Mouse (Mus musculus): ENCODE results near the gene Rfx2. TPM values are rescaled to one million over a fixed set of nuclear protein-coding genes. Genes with fewer than 3 reads are reported as not detected.

Rfx2 gene
- 3.1 and 3.6 TPM in 2 replicates for polyA plus RNA-seq (2015; fragmentation: Nextera tagmentation; extraction: Ambion mirVana)

DNA sequence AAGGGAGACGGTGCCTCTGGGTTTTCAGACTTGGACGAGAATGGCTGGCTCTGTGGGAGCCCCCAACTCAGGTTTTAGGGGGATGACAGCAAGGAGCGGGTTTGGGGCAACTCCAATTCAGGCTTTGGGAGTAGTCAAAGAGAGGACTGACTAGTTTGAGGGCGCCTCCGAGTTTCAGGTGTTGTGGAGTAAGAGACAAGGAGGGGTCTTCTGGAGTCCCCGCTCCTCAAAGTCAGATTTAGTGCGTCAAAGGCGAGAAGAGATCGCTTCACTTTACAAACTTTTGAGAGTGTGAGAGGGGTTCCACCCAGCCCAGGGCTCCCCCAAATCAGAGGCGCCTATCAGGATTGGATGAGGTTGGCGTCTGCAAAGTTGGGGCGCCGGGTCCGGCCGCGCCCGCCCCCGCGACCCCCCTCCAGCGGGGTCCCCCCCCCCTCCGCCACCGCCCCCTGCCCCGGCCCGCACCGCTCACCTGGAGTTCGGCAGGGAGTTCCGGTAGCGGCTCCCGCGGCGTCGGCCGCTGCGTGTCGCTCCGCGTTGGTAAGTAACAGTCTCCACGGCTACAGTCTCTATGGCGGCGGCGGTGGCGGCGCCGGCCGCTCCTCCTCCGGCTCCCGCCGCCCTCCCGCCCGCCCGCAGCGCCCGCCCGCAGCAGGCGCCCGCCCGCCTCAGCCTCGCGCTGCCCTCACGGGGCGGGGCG, at the start of gene Rfx2:
TSS of gene Rfx2 (minus strand) at position 603 of the 700 bp plus-strand sequence.
- TF ChIP-seq EP300 (IDR thresholded peaks at IDR 0.05; ENCODE audit: low read depth) (no peak), CTCF (IDR thresholded peaks at IDR 0.05; ENCODE audit: low read depth) (no peak)
- Histone ChIP-seq H3K4me2 (ENCODE audit: low read depth, low read length) (peak within 1 kb of the TSS; percentile 87), H3K36me3 (replicated peaks; ENCODE audit: insufficient read depth, low read length) (no peaks in the 10 kb centered on the region), H3K9ac (replicated peaks) (peak within 1 kb of the TSS; percentile 73), H3K27me3 (ENCODE audit: insufficient read depth, low read length) (peaks cover 6% of the 10 kb centered on the region; the same call in 1 of the 2 replicates), H3K9me3 (ENCODE audit: low read length) (no peaks in the 10 kb centered on the region), H3K4me1 (ENCODE audit: insufficient read depth) (peaks cover 28% of the 10 kb centered on the region), H3K27ac (ENCODE audit: low read depth) (peak within 1 kb of the TSS; percentile 51; the same call in 1 of the 2 replicates), H3K4me3 (ENCODE audit: low read depth, low read length) (peak within 1 kb of the TSS; percentile 73)
- no peak for ATAC-seq
- peak; percentile 32 for DNase-seq
- WGBS (ENCODE audit: insufficient replicate concordance), result under 1% methylated on average over 26 of the region's 62 CpGs

GRCm38 (mm10) chr17:56877426-56877825, 46.6 kb upstream of the Rfx2 start:
- no peak overlapping the region for H3K9ac ChIP-seq (replicated peaks)
- WGBS (ENCODE audit: insufficient replicate concordance), result 81% methylated on average over 19 of the region's 19 CpGs
- ATAC-seq, result no peak

DNA sequence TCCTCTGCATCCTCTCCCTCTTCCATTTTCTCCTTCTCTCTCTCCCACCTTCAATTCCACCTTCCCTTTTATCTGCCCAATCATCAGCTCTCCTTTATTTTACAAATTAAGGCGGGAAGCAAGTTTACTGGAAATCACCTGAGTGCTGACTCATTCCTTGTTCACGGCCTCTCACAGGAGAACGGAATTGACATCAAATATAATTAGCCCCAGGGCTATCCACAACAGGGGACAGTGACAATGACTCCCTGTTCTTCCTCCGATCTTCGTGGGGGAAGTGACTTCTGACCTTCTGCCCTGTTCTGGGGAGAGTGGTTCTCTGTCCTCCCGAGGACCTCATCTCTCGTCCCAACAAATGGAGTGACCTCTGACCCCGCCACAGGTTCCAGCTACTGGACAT, 46.2 kb upstream of the Rfx2 start:
- Histone ChIP-seq H3K4me2 (ENCODE audit: low read depth, low read length) (no peak overlapping the region), H3K27me3 (ENCODE audit: insufficient read depth, low read length) (no peaks in the 10 kb centered on the region), H3K9ac (replicated peaks) (no peak overlapping the region), H3K27ac (ENCODE audit: low read depth) (no peak overlapping the region), H3K36me3 (replicated peaks; ENCODE audit: insufficient read depth, low read length) (no peaks in the 10 kb centered on the region), H3K4me1 (ENCODE audit: insufficient read depth) (no peaks in the 10 kb centered on the region), H3K4me3 (ENCODE audit: low read depth, low read length) (no peak overlapping the region), H3K9me3 (ENCODE audit: low read length) (no peaks in the 10 kb centered on the region)
- DNase-seq (no peak), ATAC-seq (no peak)
- no peak for TF ChIP-seq CTCF (IDR thresholded peaks at IDR 0.05; ENCODE audit: low read depth)
- TF ChIP-seq EP300 (IDR thresholded peaks at IDR 0.05; ENCODE audit: low read depth), result no peak
- WGBS (ENCODE audit: insufficient replicate concordance), result 63% methylated on average over 8 of the region's 8 CpGs

More at GRCm38 (mm10) chr17:56877426-56877825, 46.6 kb upstream of the Rfx2 start:
- Histone ChIP-seq H3K4me3 (ENCODE audit: low read depth, low read length) (no peak overlapping the region), H3K27me3 (ENCODE audit: insufficient read depth, low read length) (no peaks in the 10 kb centered on the region), H3K27ac (ENCODE audit: low read depth) (no peak overlapping the region), H3K36me3 (replicated peaks; ENCODE audit: insufficient read depth, low read length) (no peaks in the 10 kb centered on the region), H3K4me2 (ENCODE audit: low read depth, low read length) (no peak overlapping the region), H3K9me3 (ENCODE audit: low read length) (no peaks in the 10 kb centered on the region), H3K4me1 (ENCODE audit: insufficient read depth) (no peaks in the 10 kb centered on the region)
- DNase-seq, result no peak
- TF ChIP-seq EP300 (IDR thresholded peaks at IDR 0.05; ENCODE audit: low read depth) (no peak), CTCF (IDR thresholded peaks at IDR 0.05; ENCODE audit: low read depth) (no peak)

GRCm38 (mm10) chr17:56876465-56876864, 45.7 kb upstream of the Rfx2 start:
- Histone ChIP-seq H3K27ac (ENCODE audit: low read depth) (no peak overlapping the region), H3K27me3 (ENCODE audit: insufficient read depth, low read length) (no peaks in the 10 kb centered on the region), H3K4me2 (ENCODE audit: low read depth, low read length) (no peak overlapping the region), H3K4me3 (ENCODE audit: low read depth, low read length) (no peak overlapping the region), H3K9ac (replicated peaks) (no peak overlapping the region), H3K9me3 (ENCODE audit: low read length) (no peaks in the 10 kb centered on the region), H3K4me1 (ENCODE audit: insufficient read depth) (no peaks in the 10 kb centered on the region), H3K36me3 (replicated peaks; ENCODE audit: insufficient read depth, low read length) (no peaks in the 10 kb centered on the region)
- WGBS (ENCODE audit: insufficient replicate concordance), result 83% methylated on average over 3 of the region's 3 CpGs
- TF ChIP-seq EP300 (IDR thresholded peaks at IDR 0.05; ENCODE audit: low read depth) (no peak), CTCF (IDR thresholded peaks at IDR 0.05; ENCODE audit: low read depth) (no peak)
- no peak for DNase-seq
- ATAC-seq, result no peak

DNA sequence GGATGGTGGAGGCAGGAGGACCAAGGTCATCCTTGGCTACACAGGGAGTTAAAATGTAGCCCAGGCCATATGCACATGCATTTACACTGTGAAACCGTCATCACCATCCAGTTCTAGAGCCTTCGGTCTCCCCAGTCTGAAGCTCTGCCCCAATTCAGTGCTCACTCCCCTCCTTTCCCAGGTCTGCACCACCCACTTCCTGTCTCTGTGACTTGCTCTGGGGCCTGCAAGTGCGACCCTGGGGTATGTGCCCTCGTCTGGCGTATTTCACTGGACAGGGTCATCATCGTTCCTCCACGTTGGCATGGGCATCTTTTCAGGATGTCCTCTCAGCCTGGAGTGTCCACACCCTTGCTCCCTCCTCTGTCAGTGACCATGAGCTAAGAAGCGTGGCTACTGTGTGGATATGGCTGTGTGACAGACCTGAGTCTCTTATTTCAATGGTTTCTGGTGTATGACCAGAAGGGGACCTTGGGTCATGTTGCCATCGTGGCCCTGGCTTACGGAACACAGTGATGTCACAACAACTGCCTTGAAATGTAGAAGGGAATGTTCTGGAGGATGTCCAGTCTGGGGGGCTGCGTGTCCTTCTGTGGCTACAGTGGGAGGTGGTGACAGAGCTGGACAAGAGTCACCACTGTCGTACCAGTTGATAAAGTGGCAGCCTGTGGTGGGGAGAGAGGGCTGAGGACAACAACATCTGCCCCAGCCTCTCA, 44.3 kb upstream of the Rfx2 start, which contains the start of gene 1700061G19Rik:
TSS of gene 1700061G19Rik (plus strand) at position 542 of the 716 bp plus-strand sequence.
- 63% methylated on average over 12 of the region's 12 CpGs for WGBS (ENCODE audit: insufficient replicate concordance)
- TF ChIP-seq EP300 (IDR thresholded peaks at IDR 0.05; ENCODE audit: low read depth), result no peak
- TF ChIP-seq CTCF (IDR thresholded peaks at IDR 0.05; ENCODE audit: low read depth), result no peak
- H3K4me1 ChIP-seq (ENCODE audit: insufficient read depth), result no peaks in the 10 kb centered on the region
- DNase-seq, result no peak
- no peak within 1 kb of the TSS for H3K27ac ChIP-seq (ENCODE audit: low read depth)
- H3K27me3 ChIP-seq (ENCODE audit: insufficient read depth, low read length), result no peaks in the 10 kb centered on the region
- no peaks in the 10 kb centered on the region for H3K36me3 ChIP-seq (replicated peaks; ENCODE audit: insufficient read depth, low read length)
- ATAC-seq, result no peak
- H3K4me3 ChIP-seq (ENCODE audit: low read depth, low read length), result no peak within 1 kb of the TSS
- no peak within 1 kb of the TSS for H3K9ac ChIP-seq (replicated peaks)
- no peaks in the 10 kb centered on the region for H3K9me3 ChIP-seq (ENCODE audit: low read length)
- H3K4me2 ChIP-seq (ENCODE audit: low read depth, low read length), result no peak within 1 kb of the TSS

- no peaks in the 10 kb centered on the region for H3K4me1 ChIP-seq (ENCODE audit: insufficient read depth)
- H3K4me2 ChIP-seq (ENCODE audit: low read depth, low read length), result no peak within 1 kb of the TSS
- DNase-seq (no peak), ATAC-seq (no peak)
- H3K36me3 ChIP-seq (replicated peaks; ENCODE audit: insufficient read depth, low read length), result no peaks in the 10 kb centered on the region
- no peak within 1 kb of the TSS for H3K4me3 ChIP-seq (ENCODE audit: low read depth, low read length)
- H3K27me3 ChIP-seq (ENCODE audit: insufficient read depth, low read length), result no peaks in the 10 kb centered on the region
- 73% methylated on average over 1 of the region's 2 CpGs for WGBS (ENCODE audit: insufficient replicate concordance)
- H3K9ac ChIP-seq (replicated peaks), result no peak within 1 kb of the TSS
- no peak within 1 kb of the TSS for H3K27ac ChIP-seq (ENCODE audit: low read depth)
- TF ChIP-seq CTCF (IDR thresholded peaks at IDR 0.05; ENCODE audit: low read depth) (no peak), EP300 (IDR thresholded peaks at IDR 0.05; ENCODE audit: low read depth) (no peak)
- no peaks in the 10 kb centered on the region for H3K9me3 ChIP-seq (ENCODE audit: low read length)
Observed at GRCm38 (mm10) chr17:56874237-56874636, 43.4 kb upstream of the Rfx2 start, which contains the start of gene Acsbg2. Acsbg2 (minus strand) TSS chr17:56874447.
